Mouse (Mus musculus): ENCODE results near the gene D2hgdh. TPM values are rescaled to one million over a fixed set of nuclear protein-coding genes. Genes with fewer than 3 reads are reported as not detected.

D2hgdh gene
- total RNA-seq, 1 experiment, result 11.0 TPM

- in situ Hi-C loops (cut with MboI; ENCODE audit: low sequenced_read_pairs in 2 of 2, unreplicated experiment in 2 of 2), result no loop called here
- H3K9me3 ChIP-seq (ENCODE audit: control insufficient read depth, insufficient read depth, low read depth, low read length), result no peaks in the 10 kb centered on the region
- peak overlapping the region; percentile 76 to 83; a peak in 3 of 4 replicates for H3K4me3 ChIP-seq (ENCODE audit: insufficient read depth in 1 of 2, low read depth in 1 of 2, low read length in 2 of 2, poor library complexity in 1 of 2, severe bottlenecking in 1 of 2)
- H3K27ac ChIP-seq (ENCODE audit: insufficient read depth, low read depth, low read length, poor library complexity, severe bottlenecking), result no peak overlapping the region
- H3K4me1 ChIP-seq (ENCODE audit: control insufficient read depth in 2 of 2, insufficient read depth in 2 of 2, low read length in 2 of 2, poor library complexity in 1 of 2), result peaks cover 3 to 6% of the 10 kb centered on the region in 2 experiments; a peak in 2 of 4 replicates
- no peak for DNase-seq (ENCODE audit: low read depth, low spot score)
- H3K9ac ChIP-seq (ENCODE audit: insufficient read depth, low read depth, low read length, poor library complexity, severe bottlenecking), result peak overlapping the region; percentile 58; the same call in 1 of the 2 replicates
- TF ChIP-seq ZC3H11A (IDR thresholded peaks at IDR 0.05; ENCODE audit: borderline replicate concordance, low read depth, low read length) (no peak), CHD2 (IDR thresholded peaks at IDR 0.05; ENCODE audit: low read depth, low read length) (no peak), MAFK (IDR thresholded peaks at IDR 0.05; ENCODE audit: insufficient read depth, low read depth, low read length) (no peak), ZNF384 (IDR thresholded peaks at IDR 0.05; ENCODE audit: low read depth, low read length) (no peak)
- H3K36me3 ChIP-seq (ENCODE audit: control insufficient read depth, insufficient read depth, low read length, poor library complexity, severe bottlenecking), result peaks cover 20% of the 10 kb centered on the region
Observed at GRCm38 (mm10) chr1:93804818-93805217, 19.9 kb upstream of the D2hgdh start.

- no peak overlapping the region for H3K4me3 ChIP-seq (ENCODE audit: insufficient read depth in 1 of 2, low read depth in 1 of 2, low read length in 2 of 2, poor library complexity in 1 of 2, severe bottlenecking in 1 of 2)
- peak overlapping the region; percentile 16 for H3K9ac ChIP-seq (ENCODE audit: insufficient read depth, low read depth, low read length, poor library complexity, severe bottlenecking)
- H3K36me3 ChIP-seq (ENCODE audit: control insufficient read depth, insufficient read depth, low read length, poor library complexity, severe bottlenecking), result peaks cover 20% of the 10 kb centered on the region
- peaks cover 3 to 6% of the 10 kb centered on the region in 2 experiments; a peak in 2 of 4 replicates for H3K4me1 ChIP-seq (ENCODE audit: control insufficient read depth in 2 of 2, insufficient read depth in 2 of 2, low read length in 2 of 2, poor library complexity in 1 of 2)
- DNase-seq (ENCODE audit: low read depth, low spot score), result no peak
- TF ChIP-seq MAFK (IDR thresholded peaks at IDR 0.05; ENCODE audit: insufficient read depth, low read depth, low read length), result no peak
- no peak for TF ChIP-seq ZC3H11A (IDR thresholded peaks at IDR 0.05; ENCODE audit: borderline replicate concordance, low read depth, low read length)
- no peak for TF ChIP-seq CHD2 (IDR thresholded peaks at IDR 0.05; ENCODE audit: low read depth, low read length)
- TF ChIP-seq ZNF384 (IDR thresholded peaks at IDR 0.05; ENCODE audit: low read depth, low read length), result no peak
- TF ChIP-seq HCFC1 (IDR thresholded peaks at IDR 0.05; ENCODE audit: borderline replicate concordance, insufficient read depth, low read length), result no peak
- H3K9me3 ChIP-seq (ENCODE audit: control insufficient read depth, insufficient read depth, low read depth, low read length), result no peaks in the 10 kb centered on the region
- H3K27ac ChIP-seq (ENCODE audit: insufficient read depth, low read depth, low read length, poor library complexity, severe bottlenecking), result no peak overlapping the region
- in situ Hi-C loops (cut with MboI; ENCODE audit: low sequenced_read_pairs in 2 of 2, unreplicated experiment in 2 of 2), result no loop called here
Observed at GRCm38 (mm10) chr1:93805221-93805951, 19.3 kb upstream of the D2hgdh start.

GRCm38 (mm10) chr1:93808871-93809270 lies 15.8 kb upstream of the D2hgdh start:
- TF ChIP-seq ZNF384 (IDR thresholded peaks at IDR 0.05; ENCODE audit: low read depth, low read length), result no peak
- TF ChIP-seq HCFC1 (IDR thresholded peaks at IDR 0.05; ENCODE audit: borderline replicate concordance, insufficient read depth, low read length), result no peak
- no peak for TF ChIP-seq ZC3H11A (IDR thresholded peaks at IDR 0.05; ENCODE audit: borderline replicate concordance, low read depth, low read length)
- no peak for TF ChIP-seq MAFK (IDR thresholded peaks at IDR 0.05; ENCODE audit: insufficient read depth, low read depth, low read length)
- no peak for TF ChIP-seq CHD2 (IDR thresholded peaks at IDR 0.05; ENCODE audit: low read depth, low read length)
- Histone ChIP-seq H3K4me1 (ENCODE audit: control insufficient read depth in 2 of 2, insufficient read depth in 2 of 2, low read length in 2 of 2, poor library complexity in 1 of 2) (peaks cover 0 to 3% of the 10 kb centered on the region in 2 experiments; a peak in 1 of 4 replicates), H3K27ac (ENCODE audit: insufficient read depth, low read depth, low read length, poor library complexity, severe bottlenecking) (no peak overlapping the region), H3K9me3 (ENCODE audit: control insufficient read depth, insufficient read depth, low read depth, low read length) (no peaks in the 10 kb centered on the region), H3K36me3 (ENCODE audit: control insufficient read depth, insufficient read depth, low read length, poor library complexity, severe bottlenecking) (peaks cover 43% of the 10 kb centered on the region), H3K9ac (ENCODE audit: insufficient read depth, low read depth, low read length, poor library complexity, severe bottlenecking) (no peak overlapping the region), H3K4me3 (ENCODE audit: insufficient read depth in 1 of 2, low read depth in 1 of 2, low read length in 2 of 2, poor library complexity in 1 of 2, severe bottlenecking in 1 of 2) (no peak overlapping the region)
- DNase-seq (ENCODE audit: low read depth, low spot score), result no peak
- in situ Hi-C loops (cut with MboI; ENCODE audit: low sequenced_read_pairs in 2 of 2, unreplicated experiment in 2 of 2), result no loop called here

- TF ChIP-seq CHD2 (IDR thresholded peaks at IDR 0.05; ENCODE audit: low read depth, low read length) (no peak), MAFK (IDR thresholded peaks at IDR 0.05; ENCODE audit: insufficient read depth, low read depth, low read length) (no peak), ZC3H11A (IDR thresholded peaks at IDR 0.05; ENCODE audit: borderline replicate concordance, low read depth, low read length) (no peak), HCFC1 (IDR thresholded peaks at IDR 0.05; ENCODE audit: borderline replicate concordance, insufficient read depth, low read length) (no peak), ZNF384 (IDR thresholded peaks at IDR 0.05; ENCODE audit: low read depth, low read length) (no peak)
- H3K9ac ChIP-seq (ENCODE audit: insufficient read depth, low read depth, low read length, poor library complexity, severe bottlenecking), result no peak overlapping the region
- no peak overlapping the region for H3K27ac ChIP-seq (ENCODE audit: insufficient read depth, low read depth, low read length, poor library complexity, severe bottlenecking)
- H3K9me3 ChIP-seq (ENCODE audit: control insufficient read depth, insufficient read depth, low read depth, low read length), result no peaks in the 10 kb centered on the region
- in situ Hi-C loops (cut with MboI; ENCODE audit: low sequenced_read_pairs in 2 of 2, unreplicated experiment in 2 of 2), result no loop called here
- H3K36me3 ChIP-seq (ENCODE audit: control insufficient read depth, insufficient read depth, low read length, poor library complexity, severe bottlenecking), result peaks cover 53% of the 10 kb centered on the region
- H3K4me3 ChIP-seq (ENCODE audit: insufficient read depth in 1 of 2, low read depth in 1 of 2, low read length in 2 of 2, poor library complexity in 1 of 2, severe bottlenecking in 1 of 2), result no peak overlapping the region
- peak; percentile 24 for DNase-seq (ENCODE audit: low read depth, low spot score)
- peaks cover 0 to 3% of the 10 kb centered on the region in 2 experiments; a peak in 1 of 4 replicates for H3K4me1 ChIP-seq (ENCODE audit: control insufficient read depth in 2 of 2, insufficient read depth in 2 of 2, low read length in 2 of 2, poor library complexity in 1 of 2)
Observed at GRCm38 (mm10) chr1:93810011-93810410, 14.7 kb upstream of the D2hgdh start.
